Mouse (Mus musculus) embryo, embryonic 11.5 days (tissue): ENCODE data around the gene Clic4.

Experiments
- DNase-seq: peaks from one replicate; pipeline ENCODE4 v3.0.0-alpha.2; 2012; ENCODE audit warnings: low read depth, low spot score

The Clic4 gene

DNA sequence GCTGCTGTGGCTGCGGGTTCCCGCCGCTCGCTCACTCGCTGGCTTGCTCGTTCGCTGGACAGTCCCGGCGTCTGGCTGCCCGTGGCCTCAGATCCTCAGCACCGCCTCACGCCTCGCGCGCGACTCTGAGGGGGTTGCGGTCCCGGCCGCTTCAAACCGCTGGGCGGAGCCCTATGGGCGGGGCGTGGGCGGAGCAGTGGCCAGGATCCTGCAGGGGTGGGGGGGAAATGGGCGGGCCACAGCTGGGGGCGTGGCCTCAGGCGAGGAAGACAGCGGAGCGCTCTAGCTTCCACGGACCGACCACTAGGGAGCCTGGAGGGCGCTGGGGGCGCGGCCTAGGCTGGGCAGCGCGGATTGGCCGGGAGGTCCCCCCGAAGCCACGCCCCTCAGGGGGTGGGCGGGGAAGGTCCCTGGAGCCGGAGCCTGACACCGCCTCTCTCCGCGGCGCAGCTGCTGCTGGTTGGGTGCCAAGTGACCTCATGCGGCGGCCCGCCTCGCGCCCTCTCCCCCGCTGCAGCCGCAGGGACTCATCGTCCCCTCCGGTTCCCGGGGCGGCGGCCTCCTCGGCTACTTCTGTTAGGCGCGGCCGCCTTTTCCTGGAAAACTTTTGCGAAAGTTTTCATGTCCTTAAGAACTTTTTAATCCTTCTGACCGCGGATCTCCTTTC is at the start of gene Clic4:
TSS of gene Clic4 (minus strand) at position 175 of the 667 bp plus-strand sequence.
- peak; percentile 100 for DNase-seq

DNA sequence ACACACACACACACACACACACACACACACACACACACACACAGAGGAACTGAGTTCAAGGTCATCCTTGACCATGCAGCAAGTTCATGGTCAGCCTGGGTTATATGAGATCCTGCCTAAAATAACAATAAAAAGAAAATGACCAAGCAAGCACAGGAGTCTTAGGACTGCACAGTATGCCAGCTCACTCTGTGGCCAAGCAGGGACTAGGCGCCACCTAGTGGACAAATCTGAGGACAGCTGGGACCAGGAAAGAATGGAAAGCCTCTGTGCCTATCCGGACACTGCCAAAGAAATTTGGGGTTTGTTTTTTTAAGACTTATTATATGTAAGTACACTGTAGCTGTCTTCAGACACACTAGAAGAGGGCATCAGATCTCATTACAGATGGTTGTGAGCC is 45.4 kb upstream of the Clic4 start:
- DNase-seq: peak; percentile 63

DNA sequence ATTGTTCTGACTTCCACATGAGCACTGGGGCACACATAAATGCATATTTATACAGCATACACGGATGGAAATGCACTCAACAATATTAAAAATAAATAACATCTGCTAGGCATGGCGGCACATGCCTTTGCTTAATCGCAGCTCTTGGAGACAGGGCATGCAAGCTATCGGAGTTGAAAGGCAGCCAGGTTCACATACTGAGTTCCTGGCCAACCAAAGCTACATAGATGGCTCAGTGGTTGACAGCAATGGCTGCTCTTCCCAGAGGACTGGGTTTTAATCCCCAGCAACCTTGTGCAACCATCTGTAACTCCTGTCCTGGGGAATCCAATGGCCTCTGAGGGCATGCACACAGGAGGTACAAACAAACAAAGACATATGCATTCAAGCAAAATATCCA is 44.9 kb upstream of the Clic4 start:
- DNase-seq: no peak

DNA sequence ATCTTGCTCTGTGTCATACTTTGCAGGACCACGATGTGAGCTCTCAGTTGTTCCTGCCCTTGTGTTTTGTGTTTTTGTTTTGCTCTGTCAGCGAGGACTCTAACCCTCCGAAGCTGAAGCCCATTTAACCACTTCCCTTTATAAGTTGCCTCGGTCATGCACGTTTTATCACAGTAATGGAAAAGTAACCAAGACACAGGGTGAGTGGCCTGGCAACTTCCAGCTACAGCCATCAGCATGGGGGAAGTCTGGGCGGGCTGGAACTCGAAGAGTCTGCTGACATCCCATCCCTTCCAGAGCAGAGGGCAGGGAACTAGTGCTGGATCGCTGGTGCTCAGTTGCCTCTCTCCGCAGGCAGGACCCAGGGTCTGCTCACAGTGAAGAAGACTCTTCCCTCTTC is 42.7 kb upstream of the Clic4 start:
- DNase-seq: no peak

- DNase-seq: no peak
Observed at GRCm38 (mm10) chr4:135314419-135314832, 41.8 kb upstream of the Clic4 start.

DNA sequence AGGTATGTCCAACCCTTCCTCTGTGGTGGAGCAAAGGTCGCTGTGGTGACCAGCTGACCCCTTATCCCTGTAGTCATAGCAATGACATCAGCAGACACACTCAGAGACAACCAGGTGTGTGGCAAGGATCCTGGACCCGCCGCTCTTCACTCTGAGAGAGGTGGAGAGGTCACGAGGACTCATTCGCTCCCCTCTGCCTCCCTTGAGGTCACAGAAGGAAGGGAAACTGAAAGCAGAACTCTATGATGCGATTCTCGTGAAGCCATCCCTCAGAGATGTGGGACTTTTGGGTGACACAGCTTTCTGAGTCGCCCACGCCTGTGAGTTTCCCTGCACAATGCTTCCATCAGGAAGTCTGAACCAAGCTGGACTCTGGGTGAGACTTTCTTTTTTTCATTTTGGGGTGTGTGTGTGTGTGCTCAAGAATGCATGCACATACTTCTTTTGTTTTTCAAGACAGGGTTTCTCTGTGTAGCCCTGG is 41.2 kb upstream of the Clic4 start:
- no peak for DNase-seq

DNA sequence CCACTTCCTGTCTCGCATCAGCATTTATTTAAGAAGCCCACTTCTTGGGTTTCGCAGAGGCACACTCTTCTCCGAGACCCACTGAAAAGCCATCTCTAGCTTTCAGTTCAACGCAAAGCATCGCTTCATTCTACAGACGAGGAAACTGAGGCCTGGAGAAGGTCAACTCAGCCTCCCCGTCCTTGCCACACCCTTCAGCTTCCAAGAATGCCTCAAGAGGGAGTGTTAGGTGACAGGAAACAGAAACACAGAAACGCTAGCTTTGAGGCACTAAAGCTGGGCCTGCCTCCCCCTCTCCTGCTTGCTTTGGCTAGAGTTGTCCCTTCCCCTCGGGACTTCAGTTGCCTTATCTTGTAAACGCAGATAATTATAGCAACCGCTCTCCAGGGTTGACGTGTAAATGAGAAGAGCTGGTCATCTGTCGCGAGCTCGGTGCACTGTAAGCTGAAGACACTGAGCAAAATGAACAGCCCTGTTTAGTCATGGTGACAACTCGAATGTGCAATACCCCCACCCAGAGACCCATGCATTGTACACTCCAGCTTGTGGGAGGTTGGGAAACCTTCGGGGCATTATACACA is 40.6 kb upstream of the Clic4 start:
- no peak for DNase-seq

GRCm38 (mm10) chr4:135312706-135313105 is 40.1 kb upstream of the Clic4 start:
- DNase-seq: no peak

GRCm38 (mm10) chr4:135310371-135310770 is 37.8 kb upstream of the Clic4 start:
- no peak for DNase-seq

DNA sequence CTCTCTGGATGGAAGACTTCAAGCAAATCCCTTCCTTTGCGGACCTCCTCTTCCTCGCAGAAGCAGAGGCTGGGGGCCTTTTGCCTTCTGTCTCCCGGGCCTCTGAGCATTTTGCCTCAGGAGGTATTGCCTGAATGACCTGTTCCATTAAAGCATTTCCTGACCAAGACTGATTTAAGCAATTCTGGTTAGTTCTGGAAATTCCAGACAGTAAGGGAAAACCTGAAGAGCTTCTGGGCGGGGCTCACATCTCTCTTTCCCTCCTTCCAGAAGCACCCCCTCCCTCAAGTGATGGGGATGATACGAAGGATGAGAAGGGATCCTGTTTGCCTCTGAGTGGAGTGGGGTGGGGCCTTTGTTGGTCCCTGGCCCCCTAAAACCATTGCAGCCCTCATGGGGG is 37.1 kb upstream of the Clic4 start:
- DNase-seq: no peak

GRCm38 (mm10) chr4:135309112-135309659 is 36.6 kb upstream of the Clic4 start:
- DNase-seq: no peak

GRCm38 (mm10) chr4:135306971-135307632 is 34.5 kb upstream of the Clic4 start:
- no peak for DNase-seq

GRCm38 (mm10) chr4:135306533-135306932 is 33.9 kb upstream of the Clic4 start:
- no peak for DNase-seq

GRCm38 (mm10) chr4:135302261-135302660 is 29.6 kb upstream of the Clic4 start:
- DNase-seq: no peak

- no peak for DNase-seq
Observed at GRCm38 (mm10) chr4:135301166-135301565, 28.6 kb upstream of the Clic4 start.

DNA sequence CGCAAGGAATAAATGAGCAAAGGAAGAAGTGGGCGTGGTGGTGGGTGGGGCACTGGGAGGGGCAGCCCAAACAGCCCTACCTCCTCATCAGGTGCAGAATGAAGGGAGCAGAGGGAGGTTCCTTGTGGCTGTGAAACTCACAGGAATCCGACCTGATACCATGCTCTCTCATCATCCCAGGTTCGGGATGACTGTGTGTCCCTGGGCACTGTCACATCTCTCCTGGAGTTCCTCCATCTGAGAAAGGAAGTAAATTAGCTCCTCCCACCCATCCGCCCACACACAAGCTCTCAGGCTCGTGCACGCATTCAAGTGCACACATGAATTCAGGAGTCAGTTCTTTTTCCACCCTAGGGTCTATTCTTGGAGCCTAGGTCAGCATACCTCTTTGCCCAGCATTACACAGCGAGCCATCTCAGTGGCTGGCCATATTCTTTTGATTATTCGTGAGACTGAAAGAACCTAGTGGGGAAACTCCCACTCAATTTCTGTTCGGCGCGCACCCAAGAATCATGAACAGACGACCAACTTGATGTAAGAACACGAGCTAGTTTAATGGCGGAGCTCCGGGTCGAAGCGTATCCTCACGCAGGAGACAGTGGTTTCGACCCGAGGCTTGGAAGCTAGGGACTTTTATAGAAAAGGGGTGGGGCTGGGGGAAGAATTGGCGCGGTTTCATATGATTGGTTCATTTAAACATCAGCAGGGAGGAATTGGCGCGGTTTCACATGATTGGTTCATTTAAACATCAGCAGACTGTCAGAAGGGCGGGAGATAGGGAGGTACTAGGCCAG is 27.8 kb upstream of the Clic4 start:
- no peak for DNase-seq

- no peak for DNase-seq
Observed at GRCm38 (mm10) chr4:135298680-135299079, 26.1 kb upstream of the Clic4 start.

- DNase-seq: no peak
Observed at GRCm38 (mm10) chr4:135297931-135298546, 25.4 kb upstream of the Clic4 start.

DNA sequence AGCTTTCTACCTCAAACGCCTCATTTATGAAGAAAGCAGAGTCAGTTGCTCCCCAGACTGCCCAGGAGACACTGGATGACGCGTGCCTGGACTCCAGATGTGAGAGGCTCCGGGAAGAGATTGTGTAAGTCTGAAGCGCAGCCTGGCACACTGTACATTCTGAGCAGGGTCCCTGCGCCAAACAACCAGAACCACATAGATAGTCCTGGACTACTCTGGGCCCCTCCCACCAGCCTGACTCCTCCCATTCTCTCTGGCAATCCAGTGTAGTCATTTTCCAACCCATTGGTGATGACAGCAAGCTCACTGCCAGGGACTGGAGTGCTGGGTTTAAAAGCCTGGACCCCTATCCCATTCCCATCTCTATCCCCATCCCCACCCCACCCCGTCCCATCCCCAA is 24.5 kb upstream of the Clic4 start:
- no peak for DNase-seq

DNA sequence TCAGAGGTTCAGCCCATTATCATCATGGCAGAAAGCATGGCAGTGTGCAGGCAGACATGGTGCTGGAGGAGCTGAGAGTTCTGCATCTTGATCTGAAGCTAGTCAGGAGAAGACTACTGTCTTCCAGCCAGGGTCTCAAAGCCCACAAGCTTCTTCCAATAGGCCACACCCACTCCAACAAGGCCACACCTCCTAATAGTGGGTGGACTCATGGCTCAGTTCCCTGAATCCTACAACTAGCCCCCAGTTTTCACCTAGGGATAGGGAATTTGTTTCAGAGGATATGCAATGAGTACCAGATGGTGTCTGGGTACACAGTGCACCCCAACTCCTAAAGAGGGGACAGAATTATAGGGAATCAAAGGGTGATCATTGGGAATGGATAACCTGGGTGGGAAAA is 24.0 kb upstream of the Clic4 start:
- DNase-seq: no peak

DNA sequence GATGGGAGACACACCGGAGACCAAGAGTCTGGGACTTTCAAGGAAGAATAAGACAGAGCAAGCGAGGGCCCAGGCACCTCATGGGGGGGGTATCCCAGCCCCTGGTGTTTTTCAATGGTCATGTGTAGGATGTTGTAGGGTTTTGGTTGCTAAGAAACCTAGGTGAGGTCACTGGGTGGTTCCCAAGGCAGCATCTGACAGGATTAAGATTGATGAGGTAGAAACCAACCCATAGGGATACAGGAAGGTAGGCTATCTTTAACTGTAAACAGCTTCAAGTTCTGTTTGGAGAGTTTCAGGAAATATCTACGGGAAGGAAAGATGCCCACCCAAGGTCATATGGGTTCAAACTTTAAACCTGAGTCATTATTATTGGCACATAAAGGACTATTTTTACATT is 21.2 kb upstream of the Clic4 start:
- DNase-seq: no peak
